Mouse (Mus musculus): Measurements from ENCODE around the gene Trappc12.

- TF ChIP-seq USF1 (IDR thresholded peaks at IDR 0.05; ENCODE audit: low read depth) (no peak), E2F4 (IDR thresholded peaks at IDR 0.05; ENCODE audit: insufficient read depth) (no peak), POLR2A (IDR thresholded peaks at IDR 0.05; ENCODE audit: insufficient read length, low read depth) (no peak), TCF12 (IDR thresholded peaks at IDR 0.05; ENCODE audit: insufficient read depth, poor library complexity, severe bottlenecking) (no peak)
Observed at GRCm38 (mm10) chr12:28662628-28663027, 87.6 kb downstream of the Trappc12 start.
